Mouse (Mus musculus): ENCODE results near the gene Tmem79. TPM values are rescaled to one million over a fixed set of nuclear protein-coding genes. Genes with fewer than 3 reads are reported as not detected.
A peak's percentile ranks its signal among the peaks of the same experiment; 100 is the strongest.
"Not testable (repeated sequence)": the region's sequence is repeated elsewhere in the genome, so short reads cannot be mapped to it uniquely, and the experiment has no call there.

The Tmem79 gene
- polyA plus RNA-seq, 2 experiments, result 0.70 to 1.0 TPM

- peak; percentile 26; the same call in 1 of the 2 replicates for ATAC-seq (ENCODE audit: insufficient read depth)
- Histone ChIP-seq H3K4me3 (ENCODE audit: insufficient read depth in 1 of 2, low read depth in 2 of 2, low read length in 2 of 2) (peak overlapping the region; percentile 71 to 82), H3K9me3 (ENCODE audit: control insufficient read depth, low read length) (no peaks in the 10 kb centered on the region), H3K27ac (peak overlapping the region; percentile 75), H3K4me1 (replicated peaks; ENCODE audit: control insufficient read depth in 2 of 2, insufficient read depth in 2 of 2, low read length in 1 of 2) (peaks cover 14 to 24% of the 10 kb centered on the region in 2 experiments), H3K36me3 (replicated peaks; ENCODE audit: control insufficient read depth, insufficient read depth, low read depth) (peaks cover 25% of the 10 kb centered on the region), H3K4me2 (ENCODE audit: low read depth) (peak overlapping the region; percentile 98), H3K27me3 (ENCODE audit: control insufficient read depth, insufficient read depth, low read length) (no peaks in the 10 kb centered on the region), H3K9ac (replicated peaks) (peak overlapping the region; percentile 78)
- DNase-seq (ENCODE audit: low read depth in 3 of 3, low spot score in 3 of 3), result peak; percentile 36 to 49 (median 39)
- WGBS (ENCODE audit: insufficient replicate concordance), result under 1% methylated on average over 30 of the region's 30 CpGs
- TF ChIP-seq CTCF (IDR thresholded peaks at IDR 0.05; ENCODE audit: low read depth), result no peak
- TF ChIP-seq EP300 (IDR thresholded peaks at IDR 0.05; ENCODE audit: low read depth), result no peak
Measured at GRCm38 (mm10) chr3:88297321-88297851, 38.6 kb downstream of the Tmem79 start.

GRCm38 (mm10) chr3:88296561-88297318, 39.2 kb downstream of the Tmem79 start, which contains the start of the genes Tsacc and Cct3:
Tsacc (minus strand) TSS chr3:88296999.
Cct3 (plus strand) TSS chr3:88297116.
- H3K36me3 ChIP-seq (replicated peaks; ENCODE audit: control insufficient read depth, insufficient read depth, low read depth), result peaks cover 19% of the 10 kb centered on the region
- H3K9ac ChIP-seq (replicated peaks), result peak within 1 kb of the TSS; percentile 78
- no peak for TF ChIP-seq EP300 (IDR thresholded peaks at IDR 0.05; ENCODE audit: low read depth)
- TF ChIP-seq CTCF (IDR thresholded peaks at IDR 0.05; ENCODE audit: low read depth), result peak; percentile 55
- under 1% methylated on average over 44 of the region's 44 CpGs for WGBS (ENCODE audit: insufficient replicate concordance)
- ATAC-seq (ENCODE audit: insufficient read depth), result peak; percentile 97
- H3K4me1 ChIP-seq (replicated peaks; ENCODE audit: control insufficient read depth in 2 of 2, insufficient read depth in 2 of 2, low read length in 1 of 2), result peaks cover 14 to 24% of the 10 kb centered on the region in 2 experiments
- peak within 1 kb of the TSS; percentile 88 for H3K27ac ChIP-seq
- peak within 1 kb of the TSS; percentile 71 to 82 for H3K4me3 ChIP-seq (ENCODE audit: insufficient read depth in 1 of 2, low read depth in 2 of 2, low read length in 2 of 2)
- peak within 1 kb of the TSS; percentile 98 for H3K4me2 ChIP-seq (ENCODE audit: low read depth)
- H3K9me3 ChIP-seq (ENCODE audit: control insufficient read depth, low read length), result no peaks in the 10 kb centered on the region
- DNase-seq (ENCODE audit: low read depth in 3 of 3, low spot score in 3 of 3), result peak; percentile 99
- H3K27me3 ChIP-seq (ENCODE audit: control insufficient read depth, insufficient read depth, low read length), result no peaks in the 10 kb centered on the region

GRCm38 (mm10) chr3:88296110-88296560, 39.8 kb downstream of the Tmem79 start:
- Histone ChIP-seq H3K4me3 (ENCODE audit: insufficient read depth in 1 of 2, low read depth in 2 of 2, low read length in 2 of 2) (peak overlapping the region; percentile 71 to 72), H3K9me3 (ENCODE audit: control insufficient read depth, low read length) (no peaks in the 10 kb centered on the region), H3K36me3 (replicated peaks; ENCODE audit: control insufficient read depth, insufficient read depth, low read depth) (peaks cover 14% of the 10 kb centered on the region), H3K9ac (replicated peaks) (peak overlapping the region; percentile 76), H3K27me3 (ENCODE audit: control insufficient read depth, insufficient read depth, low read length) (no peaks in the 10 kb centered on the region), H3K27ac (peak overlapping the region; percentile 88), H3K4me1 (replicated peaks; ENCODE audit: control insufficient read depth in 2 of 2, insufficient read depth in 2 of 2, low read length in 1 of 2) (peaks cover 14 to 24% of the 10 kb centered on the region in 2 experiments), H3K4me2 (ENCODE audit: low read depth) (peak overlapping the region; percentile 96)
- WGBS (ENCODE audit: insufficient replicate concordance), result under 1% methylated on average over 12 of the region's 12 CpGs
- peak in 2 of 3 experiments; percentile 24 to 43 for DNase-seq (ENCODE audit: low read depth in 3 of 3, low spot score in 3 of 3)
- no peak for ATAC-seq (ENCODE audit: insufficient read depth)
- TF ChIP-seq CTCF (IDR thresholded peaks at IDR 0.05; ENCODE audit: low read depth), result no peak
- no peak for TF ChIP-seq EP300 (IDR thresholded peaks at IDR 0.05; ENCODE audit: low read depth)

GRCm38 (mm10) chr3:88295272-88295671, 40.7 kb downstream of the Tmem79 start:
- not testable (repeated sequence) for H3K9me3 ChIP-seq (ENCODE audit: control insufficient read depth, low read length); ATAC-seq (ENCODE audit: insufficient read depth); DNase-seq (ENCODE audit: low read depth in 3 of 3, low spot score in 3 of 3); H3K36me3 ChIP-seq (replicated peaks; ENCODE audit: control insufficient read depth, insufficient read depth, low read depth); H3K27ac ChIP-seq; H3K27me3 ChIP-seq (ENCODE audit: control insufficient read depth, insufficient read depth, low read length)
- WGBS (ENCODE audit: insufficient replicate concordance), result 52% methylated on average over 1 of the region's 1 CpGs
- H3K4me3 ChIP-seq (ENCODE audit: insufficient read depth in 1 of 2, low read depth in 2 of 2, low read length in 2 of 2), result peak overlapping the region; percentile 26 to 71; a peak in 2 of 4 replicates
- H3K4me1 ChIP-seq (replicated peaks; ENCODE audit: control insufficient read depth in 2 of 2, insufficient read depth in 2 of 2, low read length in 1 of 2), result peaks cover 14 to 24% of the 10 kb centered on the region in 2 experiments
- H3K4me2 ChIP-seq (ENCODE audit: low read depth), result peak overlapping the region; percentile 96
- H3K9ac ChIP-seq (replicated peaks), result peak overlapping the region; percentile 76; the same call in 1 of the 2 replicates

GRCm38 (mm10) chr3:88291970-88292369, 44.0 kb downstream of the Tmem79 start:
- no peak for TF ChIP-seq EP300 (IDR thresholded peaks at IDR 0.05; ENCODE audit: low read depth)
- TF ChIP-seq CTCF (IDR thresholded peaks at IDR 0.05; ENCODE audit: low read depth), result peak; percentile 77
- H3K9ac ChIP-seq (replicated peaks), result no peak overlapping the region

DNA sequence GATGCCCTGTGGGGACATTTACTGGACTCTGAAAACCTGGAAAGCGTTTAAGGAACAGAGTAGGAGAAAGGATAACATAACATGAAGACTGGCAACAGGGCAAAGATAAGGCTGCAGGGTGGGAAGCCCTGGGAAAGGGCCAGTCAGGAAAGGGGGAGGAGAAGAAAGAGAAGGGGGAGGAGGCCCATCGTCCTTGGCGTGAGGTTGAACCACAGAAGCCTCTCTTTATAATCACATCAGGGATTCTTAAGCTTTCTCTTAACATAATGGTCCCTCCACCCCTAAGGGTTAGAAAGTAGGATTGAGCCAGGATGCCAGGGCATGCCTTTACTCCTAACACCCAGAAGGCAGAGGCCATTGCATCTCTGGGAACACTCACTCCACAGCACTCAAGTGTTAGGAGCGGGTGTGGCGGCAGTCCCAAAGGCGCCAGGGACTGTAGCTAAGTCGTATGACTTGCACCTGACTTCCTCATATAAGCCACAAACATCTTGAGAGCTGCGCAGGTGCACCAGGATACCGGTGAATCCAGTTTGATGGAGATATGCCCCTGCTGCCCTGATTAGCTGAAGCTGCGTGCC, 47.7 kb downstream of the Tmem79 start:
- H3K27me3 ChIP-seq (ENCODE audit: control insufficient read depth, insufficient read depth, low read length); H3K9ac ChIP-seq (replicated peaks); H3K4me2 ChIP-seq (ENCODE audit: low read depth); H3K4me1 ChIP-seq (replicated peaks; ENCODE audit: control insufficient read depth in 2 of 2, insufficient read depth in 2 of 2, low read length in 1 of 2); DNase-seq (ENCODE audit: low read depth in 3 of 3, low spot score in 3 of 3); H3K9me3 ChIP-seq (ENCODE audit: control insufficient read depth, low read length); H3K36me3 ChIP-seq (replicated peaks; ENCODE audit: control insufficient read depth, insufficient read depth, low read depth); ATAC-seq (ENCODE audit: insufficient read depth); H3K4me3 ChIP-seq (ENCODE audit: insufficient read depth in 1 of 2, low read depth in 2 of 2, low read length in 2 of 2); H3K27ac ChIP-seq: not testable (repeated sequence)
- WGBS (ENCODE audit: insufficient replicate concordance), result 61% methylated on average over 8 of the region's 10 CpGs

More at GRCm38 (mm10) chr3:88291970-88292369, 44.0 kb downstream of the Tmem79 start:
- Histone ChIP-seq H3K4me3 (ENCODE audit: insufficient read depth in 1 of 2, low read depth in 2 of 2, low read length in 2 of 2) (no peak overlapping the region), H3K4me1 (replicated peaks; ENCODE audit: control insufficient read depth in 2 of 2, insufficient read depth in 2 of 2, low read length in 1 of 2) (peaks cover 3 to 6% of the 10 kb centered on the region in 2 experiments), H3K9me3 (ENCODE audit: control insufficient read depth, low read length) (no peaks in the 10 kb centered on the region), H3K4me2 (ENCODE audit: low read depth) (no peak overlapping the region), H3K27ac (no peak overlapping the region), H3K27me3 (ENCODE audit: control insufficient read depth, insufficient read depth, low read length) (no peaks in the 10 kb centered on the region), H3K36me3 (replicated peaks; ENCODE audit: control insufficient read depth, insufficient read depth, low read depth) (no peaks in the 10 kb centered on the region)
- no peak for ATAC-seq (ENCODE audit: insufficient read depth)
- 36% methylated on average over 4 of the region's 4 CpGs for WGBS (ENCODE audit: insufficient replicate concordance)
- no peak for DNase-seq (ENCODE audit: low read depth in 3 of 3, low spot score in 3 of 3)

Measured in liver, embryonic 14.5 days (tissue).